Mouse (Mus musculus): ENCODE data around the gene Lsamp. TPM values are rescaled to one million over a fixed set of nuclear protein-coding genes. Genes with fewer than 3 reads are reported as not detected.

The Lsamp gene
- polyA plus RNA-seq, 1 experiment from 2014 or later = 2.1 TPM

DNA sequence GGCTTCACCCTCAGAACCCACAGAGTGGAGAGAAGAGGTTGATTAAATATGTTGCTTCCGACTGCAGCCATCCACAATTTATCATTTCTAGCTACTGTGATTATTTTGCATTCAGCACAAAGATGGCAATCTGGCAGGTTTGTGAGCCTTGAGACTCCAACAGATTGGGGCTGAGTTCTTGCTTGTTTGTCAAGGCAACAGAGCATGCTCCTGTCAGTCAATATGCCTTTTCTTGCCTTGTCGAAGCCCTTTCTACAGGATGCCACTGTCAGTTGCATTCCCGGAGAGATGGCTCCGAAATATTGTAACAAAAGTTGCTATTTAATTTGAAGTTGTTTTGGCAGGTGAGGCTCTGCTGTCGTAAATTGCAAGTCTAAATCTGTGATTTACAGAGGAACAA is 643.0 kb downstream of the Lsamp start:
- 81% methylated on average over 5 of the region's 5 CpGs for WGBS
- Histone ChIP-seq H3K4me2 (ENCODE audit: low read length) (no peak overlapping the region), H3K27ac (replicated peaks in 1 of 2; ENCODE audit: control insufficient read depth in 1 of 2, insufficient read depth in 1 of 2, low read depth in 2 of 2, low read length in 2 of 2) (no peak overlapping the region), H3K4me3 (ENCODE audit: control insufficient read depth in 1 of 2, insufficient read depth in 1 of 2, low read depth in 1 of 2, low read length in 2 of 2) (no peak overlapping the region), H3K9me3 (ENCODE audit: control insufficient read depth, low read length) (no peaks in the 10 kb centered on the region), H3K36me3 (ENCODE audit: control insufficient read depth, insufficient read depth, low read length) (no peaks in the 10 kb centered on the region), H3K4me1 (ENCODE audit: control insufficient read depth in 2 of 2, insufficient read depth in 2 of 2, low read length in 2 of 2) (no peaks in the 10 kb centered on the region), H3K9ac (ENCODE audit: low read length) (no peak overlapping the region), H3K27me3 (ENCODE audit: control insufficient read depth, insufficient read depth, low read length) (no peaks in the 10 kb centered on the region)
- ATAC-seq (ENCODE audit: insufficient number of reproducible peaks, insufficient read depth, low FRiP score, low read depth) = no peak

DNA sequence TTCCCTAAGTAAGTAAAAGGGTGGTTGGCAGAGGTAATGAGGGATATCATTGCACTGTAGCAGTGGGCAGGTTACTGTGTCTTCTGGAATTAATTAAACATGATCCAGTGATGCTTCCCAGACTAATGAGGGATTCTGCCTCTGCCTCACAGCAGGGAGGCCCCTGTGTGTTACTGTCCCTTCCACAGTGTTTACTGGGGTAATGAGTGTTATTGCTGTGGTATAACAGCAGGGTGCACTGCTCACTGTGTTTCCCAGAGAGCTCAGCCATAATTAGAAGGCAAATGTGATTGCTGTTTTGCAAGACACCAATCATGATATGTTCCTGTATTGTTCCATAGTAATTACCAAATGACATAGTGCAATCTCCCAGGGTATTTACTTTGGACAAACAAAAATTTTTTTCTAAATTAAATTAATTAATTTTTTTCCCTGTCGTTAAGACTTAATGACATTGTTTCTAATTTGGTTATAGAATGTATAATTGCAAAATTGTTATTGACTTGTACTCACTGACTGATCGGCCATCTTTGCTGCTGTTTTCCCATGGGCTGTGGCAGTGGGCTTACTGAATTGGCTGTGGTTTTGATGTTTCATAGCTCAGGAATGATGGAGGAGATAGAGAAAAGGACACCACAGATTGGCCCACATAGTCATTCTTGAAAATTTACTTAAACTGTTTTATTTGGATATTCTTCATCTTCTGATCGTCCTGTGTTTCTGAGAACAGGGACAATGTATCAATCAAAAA is 655.6 kb downstream of the Lsamp start:
- ATAC-seq (ENCODE audit: insufficient number of reproducible peaks, insufficient read depth, low FRiP score, low read depth) = no peak
- no peaks in the 10 kb centered on the region for H3K36me3 ChIP-seq (ENCODE audit: control insufficient read depth, insufficient read depth, low read length)
- H3K4me2 ChIP-seq (ENCODE audit: low read length) = no peak overlapping the region
- no peaks in the 10 kb centered on the region for H3K9me3 ChIP-seq (ENCODE audit: control insufficient read depth, low read length)
- H3K4me3 ChIP-seq (ENCODE audit: control insufficient read depth in 1 of 2, insufficient read depth in 1 of 2, low read depth in 1 of 2, low read length in 2 of 2) = no peak overlapping the region
- H3K9ac ChIP-seq (ENCODE audit: low read length) = no peak overlapping the region
- H3K27ac ChIP-seq (replicated peaks in 1 of 2; ENCODE audit: control insufficient read depth in 1 of 2, insufficient read depth in 1 of 2, low read depth in 2 of 2, low read length in 2 of 2) = no peak overlapping the region
- 73% methylated on average over 3 of the region's 3 CpGs for WGBS
- H3K27me3 ChIP-seq (ENCODE audit: control insufficient read depth, insufficient read depth, low read length) = no peaks in the 10 kb centered on the region
- no peaks in the 10 kb centered on the region for H3K4me1 ChIP-seq (ENCODE audit: control insufficient read depth in 2 of 2, insufficient read depth in 2 of 2, low read length in 2 of 2)

DNA sequence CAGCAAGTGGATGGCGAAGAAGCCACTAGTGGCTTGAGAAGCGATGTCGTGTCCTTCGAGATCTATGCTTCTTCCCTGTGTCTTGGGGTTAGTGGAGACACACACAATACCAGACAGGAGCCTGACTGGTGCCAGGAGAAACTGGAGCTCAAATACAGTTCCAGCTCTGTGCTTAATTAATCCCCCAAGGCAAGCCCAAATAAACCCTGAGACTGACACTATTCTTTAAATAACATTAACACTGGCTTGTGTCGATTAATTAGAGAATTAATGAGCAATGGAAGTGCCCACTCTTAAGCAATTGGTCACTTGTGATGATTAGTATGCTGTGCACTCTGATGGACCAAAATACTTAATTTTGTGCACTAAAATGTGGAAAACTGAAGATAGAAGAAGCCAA is 668.6 kb downstream of the Lsamp start:
- no peaks in the 10 kb centered on the region for H3K9me3 ChIP-seq (ENCODE audit: control insufficient read depth, low read length)
- H3K27me3 ChIP-seq (ENCODE audit: control insufficient read depth, insufficient read depth, low read length) = no peaks in the 10 kb centered on the region
- no peak overlapping the region for H3K9ac ChIP-seq (ENCODE audit: low read length)
- H3K4me2 ChIP-seq (ENCODE audit: low read length) = no peak overlapping the region
- no peak for ATAC-seq (ENCODE audit: insufficient number of reproducible peaks, insufficient read depth, low FRiP score, low read depth)
- H3K36me3 ChIP-seq (ENCODE audit: control insufficient read depth, insufficient read depth, low read length) = no peaks in the 10 kb centered on the region
- no peak overlapping the region for H3K27ac ChIP-seq (replicated peaks in 1 of 2; ENCODE audit: control insufficient read depth in 1 of 2, insufficient read depth in 1 of 2, low read depth in 2 of 2, low read length in 2 of 2)
- no peak overlapping the region for H3K4me3 ChIP-seq (ENCODE audit: control insufficient read depth in 1 of 2, insufficient read depth in 1 of 2, low read depth in 1 of 2, low read length in 2 of 2)
- WGBS = 78% methylated on average over 5 of the region's 5 CpGs
- H3K4me1 ChIP-seq (ENCODE audit: control insufficient read depth in 2 of 2, insufficient read depth in 2 of 2, low read length in 2 of 2) = no peaks in the 10 kb centered on the region

DNA sequence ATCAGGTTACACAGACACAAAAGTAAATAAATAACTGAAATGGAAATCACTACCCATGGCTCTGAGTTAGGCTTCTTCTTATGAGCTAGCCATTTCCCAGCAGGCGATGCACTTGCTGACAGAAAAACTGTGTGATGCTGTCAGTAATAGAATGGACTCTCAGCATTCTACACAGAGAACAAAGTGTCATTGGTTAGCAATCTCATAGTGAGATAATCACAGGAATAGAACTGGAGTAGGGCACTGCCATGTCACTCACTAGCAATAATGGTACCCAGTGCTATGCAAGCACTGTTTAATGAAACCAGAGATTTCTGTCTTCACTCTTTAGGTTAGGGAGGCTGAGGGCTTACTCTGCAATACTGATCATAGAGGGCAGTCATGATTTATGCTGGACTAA is 669.3 kb downstream of the Lsamp start:
- ATAC-seq (ENCODE audit: insufficient number of reproducible peaks, insufficient read depth, low FRiP score, low read depth) = no peak
- Histone ChIP-seq H3K4me1 (ENCODE audit: control insufficient read depth in 2 of 2, insufficient read depth in 2 of 2, low read length in 2 of 2) (no peaks in the 10 kb centered on the region), H3K9me3 (ENCODE audit: control insufficient read depth, low read length) (no peaks in the 10 kb centered on the region), H3K27ac (replicated peaks in 1 of 2; ENCODE audit: control insufficient read depth in 1 of 2, insufficient read depth in 1 of 2, low read depth in 2 of 2, low read length in 2 of 2) (no peak overlapping the region), H3K4me3 (ENCODE audit: control insufficient read depth in 1 of 2, insufficient read depth in 1 of 2, low read depth in 1 of 2, low read length in 2 of 2) (no peak overlapping the region), H3K9ac (ENCODE audit: low read length) (no peak overlapping the region), H3K36me3 (ENCODE audit: control insufficient read depth, insufficient read depth, low read length) (no peaks in the 10 kb centered on the region), H3K4me2 (ENCODE audit: low read length) (no peak overlapping the region), H3K27me3 (ENCODE audit: control insufficient read depth, insufficient read depth, low read length) (no peaks in the 10 kb centered on the region)
- 70% methylated on average over 1 of the region's 1 CpGs for WGBS

DNA sequence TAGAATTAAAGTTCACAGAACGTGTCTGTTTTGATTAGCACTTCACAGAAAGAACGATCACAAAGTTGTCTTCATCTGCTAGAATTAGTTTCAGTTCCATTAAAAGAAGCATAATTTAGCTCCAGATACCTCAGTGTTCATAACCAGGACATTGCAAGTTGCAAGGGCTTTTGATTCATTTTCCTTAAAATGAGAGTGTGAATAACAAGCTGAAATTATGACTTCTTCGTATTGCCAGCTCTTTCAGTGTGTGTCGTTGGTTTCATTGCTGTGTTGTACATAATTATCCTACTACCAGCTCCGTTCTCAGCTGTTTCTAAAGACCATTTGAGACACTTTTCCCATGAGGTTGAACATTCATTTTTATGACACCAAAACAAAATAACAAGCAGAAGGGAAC is 672.2 kb downstream of the Lsamp start:
- Histone ChIP-seq H3K27me3 (ENCODE audit: control insufficient read depth, insufficient read depth, low read length) (no peaks in the 10 kb centered on the region), H3K4me2 (ENCODE audit: low read length) (no peak overlapping the region), H3K4me1 (ENCODE audit: control insufficient read depth in 2 of 2, insufficient read depth in 2 of 2, low read length in 2 of 2) (no peaks in the 10 kb centered on the region), H3K27ac (replicated peaks in 1 of 2; ENCODE audit: control insufficient read depth in 1 of 2, insufficient read depth in 1 of 2, low read depth in 2 of 2, low read length in 2 of 2) (no peak overlapping the region), H3K36me3 (ENCODE audit: control insufficient read depth, insufficient read depth, low read length) (no peaks in the 10 kb centered on the region), H3K9ac (ENCODE audit: low read length) (no peak overlapping the region), H3K9me3 (ENCODE audit: control insufficient read depth, low read length) (no peaks in the 10 kb centered on the region), H3K4me3 (ENCODE audit: control insufficient read depth in 1 of 2, insufficient read depth in 1 of 2, low read depth in 1 of 2, low read length in 2 of 2) (no peak overlapping the region)
- no peak for ATAC-seq (ENCODE audit: insufficient number of reproducible peaks, insufficient read depth, low FRiP score, low read depth)
- WGBS = 78% methylated on average over 5 of the region's 5 CpGs

DNA sequence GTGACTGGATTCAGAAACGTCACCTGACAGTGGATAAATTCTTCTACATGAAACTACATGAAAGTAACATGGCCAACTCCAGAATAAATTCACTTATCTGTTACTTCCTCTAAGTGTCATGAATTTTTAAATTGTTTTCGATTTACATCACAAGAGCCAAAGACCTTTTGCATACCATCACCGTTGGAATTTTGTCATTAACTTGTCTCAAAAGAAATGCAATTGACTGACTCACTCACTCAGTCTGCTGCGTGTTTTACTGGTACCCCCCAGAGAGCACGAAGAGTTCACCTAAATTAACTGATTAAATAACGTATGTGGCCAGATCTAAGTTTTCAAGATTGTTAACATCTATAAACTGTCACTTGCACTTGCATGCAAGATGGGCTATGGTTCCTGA is 672.7 kb downstream of the Lsamp start:
- H3K36me3 ChIP-seq (ENCODE audit: control insufficient read depth, insufficient read depth, low read length) = no peaks in the 10 kb centered on the region
- H3K4me3 ChIP-seq (ENCODE audit: control insufficient read depth in 1 of 2, insufficient read depth in 1 of 2, low read depth in 1 of 2, low read length in 2 of 2) = no peak overlapping the region
- H3K4me1 ChIP-seq (ENCODE audit: control insufficient read depth in 2 of 2, insufficient read depth in 2 of 2, low read length in 2 of 2) = no peaks in the 10 kb centered on the region
- H3K4me2 ChIP-seq (ENCODE audit: low read length) = no peak overlapping the region
- no peak for ATAC-seq (ENCODE audit: insufficient number of reproducible peaks, insufficient read depth, low FRiP score, low read depth)
- H3K9me3 ChIP-seq (ENCODE audit: control insufficient read depth, low read length) = no peaks in the 10 kb centered on the region
- H3K27me3 ChIP-seq (ENCODE audit: control insufficient read depth, insufficient read depth, low read length) = no peaks in the 10 kb centered on the region
- H3K9ac ChIP-seq (ENCODE audit: low read length) = no peak overlapping the region
- no peak overlapping the region for H3K27ac ChIP-seq (replicated peaks in 1 of 2; ENCODE audit: control insufficient read depth in 1 of 2, insufficient read depth in 1 of 2, low read depth in 2 of 2, low read length in 2 of 2)
- WGBS = 50% methylated on average over 6 of the region's 6 CpGs

DNA sequence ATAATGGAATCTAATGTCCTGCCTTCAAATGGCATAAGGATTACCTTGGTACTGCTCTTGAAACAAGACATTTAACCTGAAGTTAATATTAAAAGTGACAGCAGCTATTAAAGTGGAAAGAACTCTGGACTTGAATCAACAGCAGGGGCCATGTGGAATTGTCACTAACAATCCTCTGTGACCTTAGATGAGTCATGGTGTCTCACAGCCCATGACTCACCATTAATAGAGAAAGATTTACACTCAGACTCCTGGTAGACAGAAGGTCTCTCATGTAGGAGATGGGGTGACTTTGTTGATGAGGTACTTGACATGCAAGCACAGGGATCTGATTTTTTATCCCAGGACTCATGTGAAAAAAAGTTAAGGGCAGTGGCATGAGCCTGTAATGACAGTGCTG is 701.4 kb downstream of the Lsamp start:
- Histone ChIP-seq H3K9ac (ENCODE audit: low read length) (no peak overlapping the region), H3K36me3 (ENCODE audit: control insufficient read depth, insufficient read depth, low read length) (no peaks in the 10 kb centered on the region)
- ATAC-seq (ENCODE audit: insufficient number of reproducible peaks, insufficient read depth, low FRiP score, low read depth) = no peak

DNA sequence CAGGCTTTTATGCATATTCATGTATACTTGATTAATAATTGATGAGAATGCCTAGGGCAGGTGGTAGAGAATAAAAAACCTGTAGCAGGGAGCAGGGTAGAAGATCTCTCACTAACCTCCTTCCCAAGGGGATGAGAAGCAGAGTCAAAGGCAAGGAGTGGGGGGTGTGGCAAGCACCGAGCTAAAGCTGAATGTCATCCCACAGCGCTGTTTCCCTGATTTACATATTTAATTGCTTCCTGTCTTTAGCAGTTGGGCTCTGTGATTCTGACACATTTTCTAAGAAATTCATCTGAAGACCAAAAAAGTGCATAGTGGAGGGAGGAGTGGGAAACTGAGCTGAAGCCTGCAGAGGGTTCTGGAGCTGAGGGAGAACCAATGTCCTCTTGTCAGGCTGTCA is 708.1 kb downstream of the Lsamp start:
- H3K4me3 ChIP-seq (ENCODE audit: control insufficient read depth in 1 of 2, insufficient read depth in 1 of 2, low read depth in 1 of 2, low read length in 2 of 2) = no peak overlapping the region
- no peak overlapping the region for H3K4me2 ChIP-seq (ENCODE audit: low read length)
- no peaks in the 10 kb centered on the region for H3K27me3 ChIP-seq (ENCODE audit: control insufficient read depth, insufficient read depth, low read length)
- ATAC-seq (ENCODE audit: insufficient number of reproducible peaks, insufficient read depth, low FRiP score, low read depth) = no peak
- no peak overlapping the region for H3K27ac ChIP-seq (replicated peaks in 1 of 2; ENCODE audit: control insufficient read depth in 1 of 2, insufficient read depth in 1 of 2, low read depth in 2 of 2, low read length in 2 of 2)
- H3K36me3 ChIP-seq (ENCODE audit: control insufficient read depth, insufficient read depth, low read length) = no peaks in the 10 kb centered on the region
- WGBS = 24% methylated on average over 2 of the region's 2 CpGs
- H3K9ac ChIP-seq (ENCODE audit: low read length) = no peak overlapping the region
- no peaks in the 10 kb centered on the region for H3K4me1 ChIP-seq (ENCODE audit: control insufficient read depth in 2 of 2, insufficient read depth in 2 of 2, low read length in 2 of 2)
- no peaks in the 10 kb centered on the region for H3K9me3 ChIP-seq (ENCODE audit: control insufficient read depth, low read length)

More for the DNA sequence above, 701.4 kb downstream of the Lsamp start:
- H3K27ac ChIP-seq (replicated peaks in 1 of 2; ENCODE audit: control insufficient read depth in 1 of 2, insufficient read depth in 1 of 2, low read depth in 2 of 2, low read length in 2 of 2) = no peak overlapping the region
- H3K4me3 ChIP-seq (ENCODE audit: control insufficient read depth in 1 of 2, insufficient read depth in 1 of 2, low read depth in 1 of 2, low read length in 2 of 2) = no peak overlapping the region
- H3K4me1 ChIP-seq (ENCODE audit: control insufficient read depth in 2 of 2, insufficient read depth in 2 of 2, low read length in 2 of 2) = no peaks in the 10 kb centered on the region
- no peak overlapping the region for H3K4me2 ChIP-seq (ENCODE audit: low read length)
- no peaks in the 10 kb centered on the region for H3K9me3 ChIP-seq (ENCODE audit: control insufficient read depth, low read length)
- no peaks in the 10 kb centered on the region for H3K27me3 ChIP-seq (ENCODE audit: control insufficient read depth, insufficient read depth, low read length)

All from heart, embryonic 14.5 days (tissue).